Mouse (Mus musculus): Measurements from ENCODE around the gene Necap1. TPM values are rescaled to one million over a fixed set of nuclear protein-coding genes. Genes with fewer than 3 reads are reported as not detected.

Necap1 gene
- polyA plus RNA-seq, 1 experiment from 2014 or later: 153 TPM

Small RNA genes lying within 50 kb of the gene (microRNA-seq; reads per million reads assigned to microRNA genes)
- 0.48 reads per million for gene Mir7231

Other genes starting within 250 kb of the Necap1 start
- not detected in 2 replicates for gene Dppa3, start 248.1 kb upstream of the Necap1 start, polyA plus RNA-seq (2014; fragmentation: Nextera tagmentation; extraction: Ambion mirVana)
- gene Nanog, start 167.0 kb upstream of the Necap1 start, polyA plus RNA-seq (2014; fragmentation: Nextera tagmentation; extraction: Ambion mirVana): 0.09 TPM in 1 of 2 replicates, not detected in the other
- 40.1 and 51.6 TPM in 2 replicates for gene Slc2a3, start 72.8 kb upstream of the Necap1 start, polyA plus RNA-seq (2014; fragmentation: Nextera tagmentation; extraction: Ambion mirVana)
- 9.5 and 11.0 TPM in 2 replicates for gene Foxj2, start 54.6 kb upstream of the Necap1 start, polyA plus RNA-seq (2014; fragmentation: Nextera tagmentation; extraction: Ambion mirVana)
- gene C3ar1, start 18.3 kb upstream of the Necap1 start, polyA plus RNA-seq (2014; fragmentation: Nextera tagmentation; extraction: Ambion mirVana): 1.6 and 1.9 TPM in 2 replicates
- gene Clec4a1, start 47.4 kb downstream of the Necap1 start, polyA plus RNA-seq (2014; fragmentation: Nextera tagmentation; extraction: Ambion mirVana): 1.5 and 2.4 TPM in 2 replicates
- gene Clec4a3, start 78.0 kb downstream of the Necap1 start, polyA plus RNA-seq (2014; fragmentation: Nextera tagmentation; extraction: Ambion mirVana): 0.83 and 0.99 TPM in 2 replicates
- gene Clec4a4, start 115.9 kb downstream of the Necap1 start, polyA plus RNA-seq (2014; fragmentation: Nextera tagmentation; extraction: Ambion mirVana): not detected in 2 replicates
- not detected in 2 replicates for gene Clec4b1, start 175.5 kb downstream of the Necap1 start, polyA plus RNA-seq (2014; fragmentation: Nextera tagmentation; extraction: Ambion mirVana)
- gene Clec4a2, start 232.0 kb downstream of the Necap1 start, polyA plus RNA-seq (2014; fragmentation: Nextera tagmentation; extraction: Ambion mirVana): 2.0 and 2.9 TPM in 2 replicates

Measured in hindbrain, embryonic 14.5 days (tissue).